Mouse (Mus musculus) forebrain, postnatal 0 days (tissue): ENCODE measurements around the gene Plin3. TPM values are rescaled to one million over a fixed set of nuclear protein-coding genes. Genes with fewer than 3 reads are reported as not detected.
A peak's percentile ranks its signal among the peaks of the same experiment; 100 is the strongest.

ENCODE experiments used
- ATAC-seq: fragments of 200-750 bp; cut with Nextera tagmentation; 2 replicates; pipeline ENCODE4 v1.8.0; 2017; ENCODE audit warnings: mild to moderate bottlenecking, moderate library complexity
- DNase-seq: peaks from one replicate; pipeline ENCODE4 v3.0.0-alpha.2; 2015
- H3K27ac ChIP-seq: fragments of 300-500 bp; sonication (generic); 2 replicates; pipeline ENCODE4 v1.5.1; 2014; ENCODE audit warnings: low read depth, mild to moderate bottlenecking, antibody characterized with exemption, low read length, moderate library complexity, mixed read lengths
- H3K27me3 ChIP-seq: fragments of 300-500 bp; sonication (generic); 2 replicates; pipeline ENCODE4 v1.6.1; 2014; ENCODE audit warnings: mild to moderate bottlenecking, low read length, mixed read lengths; ENCODE audit not compliant: insufficient read depth
- H3K36me3 ChIP-seq: fragments of 300-500 bp; sonication (generic); 2 replicates; pipeline ENCODE4 v1.6.1; 2014; ENCODE audit warnings: mild to moderate bottlenecking, moderate library complexity; ENCODE audit not compliant: insufficient read depth
- H3K4me1 ChIP-seq: fragments of 300-500 bp; sonication (generic); 2 replicates; pipeline ENCODE4 v1.6.1; 2014; ENCODE audit warnings: antibody characterized with exemption; ENCODE audit not compliant: insufficient read depth
- H3K4me2 ChIP-seq: fragments of 300-500 bp; sonication (generic); 2 replicates; pipeline ENCODE4 v1.6.1; 2014; ENCODE audit warnings: low read depth, mild to moderate bottlenecking, moderate library complexity
- H3K4me3 ChIP-seq: fragments of 300-500 bp; sonication (generic); 2 replicates; pipeline ENCODE4 v1.5.1; 2014; ENCODE audit warnings: low read depth, low read length, mixed read lengths
- H3K9ac ChIP-seq: fragments of 300-500 bp; sonication (generic); 2 replicates; pipeline ENCODE4 v1.6.1; 2014; ENCODE audit warnings: mild to moderate bottlenecking
- H3K9me3 ChIP-seq: fragments of 300-500 bp; sonication (generic); 2 replicates; pipeline ENCODE4 v1.6.1; 2016; ENCODE audit warnings: low read length
- CTCF ChIP-seq: sonication (generic); IDR thresholded peaks from 2 replicates; pipeline ENCODE4 v1.5.1; 2016; ENCODE audit warnings: antibody characterized with exemption, control low read depth, low read depth
- WGBS: fragments of 180-500 bp; shearing (Covaris S2); extraction: QIAGEN DNeasy Blood & Tissue Kit; methylation state at CpG from one replicate; pipeline ENCODE4 v1.1.7; 2014; 5-methylcytosine and 5-hydroxymethylcytosine counted together
- polyA plus RNA-seq: library from polyadenylated mRNA; unstranded; fragments of >200 nt; fragmentation: Nextera tagmentation; extraction: Ambion mirVana; gene quantifications from 2 replicates; pipeline ENCODE4 v1.2.1, GENCODE M21; 2015
- total RNA-seq: library from RNA; depleted of rRNA; stranded (reverse); fragments of >200 nt; gene quantifications from 2 replicates; pipeline ENCODE4 v1.2.3, GENCODE M21; 2014

Gene Plin3
- total and polyA plus RNA-seq, 2 experiments from 2014 or later = 8.5 to 13.9 TPM

- WGBS = 23% methylated on average over 26 of the region's 58 CpGs
- H3K27ac ChIP-seq = peak overlapping the region; percentile 82
- no peak for ATAC-seq
Observed at GRCm38 (mm10) chr17:56257181-56257894, 35.3 kb downstream of the Plin3 start.

GRCm38 (mm10) chr17:56256239-56256881 lies 36.3 kb downstream of the Plin3 start, which contains the start of gene Fem1a:
TSS of gene Fem1a (plus strand) at chr17:56256810.
- Histone ChIP-seq H3K4me1 (peaks cover 20% of the 10 kb centered on the region; the same call in 1 of the 2 replicates), H3K27ac (peak within 1 kb of the TSS; percentile 86), H3K9me3 (no peaks in the 10 kb centered on the region), H3K27me3 (no peaks in the 10 kb centered on the region), H3K4me3 (peak within 1 kb of the TSS; percentile 50), H3K36me3 (peaks cover 33% of the 10 kb centered on the region), H3K4me2 (peak within 1 kb of the TSS; percentile 91), H3K9ac (peak within 1 kb of the TSS; percentile 72)
- DNase-seq (peak; percentile 97), ATAC-seq (peak; percentile 89)
- WGBS = 0% methylated on average over 28 of the region's 28 CpGs
- TF ChIP-seq CTCF = no peak

More at GRCm38 (mm10) chr17:56257181-56257894, 35.3 kb downstream of the Plin3 start:
- peaks cover 42% of the 10 kb centered on the region for H3K36me3 ChIP-seq
- H3K4me3 ChIP-seq = peak overlapping the region; percentile 50
- H3K9ac ChIP-seq = peak overlapping the region; percentile 72
- no peaks in the 10 kb centered on the region for H3K27me3 ChIP-seq
- H3K9me3 ChIP-seq = no peaks in the 10 kb centered on the region
- peak overlapping the region; percentile 91 for H3K4me2 ChIP-seq
- peaks cover 20% of the 10 kb centered on the region; the same call in 1 of the 2 replicates for H3K4me1 ChIP-seq
- DNase-seq = no peak
- TF ChIP-seq CTCF = no peak

GRCm38 (mm10) chr17:56255863-56256238 lies 36.8 kb downstream of the Plin3 start:
- Histone ChIP-seq H3K36me3 (peaks cover 28% of the 10 kb centered on the region), H3K9me3 (no peaks in the 10 kb centered on the region), H3K9ac (peak overlapping the region; percentile 53), H3K27me3 (no peaks in the 10 kb centered on the region), H3K4me1 (peaks cover 22% of the 10 kb centered on the region), H3K27ac (peak overlapping the region; percentile 86), H3K4me3 (peak overlapping the region; percentile 50), H3K4me2 (peak overlapping the region; percentile 53)
- DNase-seq = peak; percentile 99
- ATAC-seq = peak; percentile 92
- under 1% methylated on average over 32 of the region's 32 CpGs for WGBS
- TF ChIP-seq CTCF = peak; percentile 95

DNA sequence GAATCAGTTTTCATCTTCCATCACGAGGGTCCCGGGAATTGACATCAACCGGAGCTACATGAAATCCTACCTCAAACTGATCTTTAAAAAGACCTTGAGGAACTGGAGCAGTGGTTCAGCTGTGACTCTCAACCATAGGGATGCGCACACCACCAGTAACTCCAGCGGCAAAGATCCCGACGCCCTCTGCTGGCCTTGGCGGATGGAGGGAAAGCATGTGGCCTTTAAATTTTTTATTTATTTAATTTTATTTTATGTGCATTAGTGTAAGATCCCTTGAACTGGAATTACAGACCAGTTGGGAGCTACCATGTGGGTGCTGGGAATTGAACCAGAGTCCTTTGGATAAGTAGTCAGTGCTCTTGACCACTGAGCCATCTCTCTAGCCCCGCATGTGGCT lies 37.2 kb downstream of the Plin3 start:
- H3K4me2 ChIP-seq = peak overlapping the region; percentile 42
- H3K27ac ChIP-seq = peak overlapping the region; percentile 76
- no peak overlapping the region; the same call in 1 of the 2 replicates for H3K4me3 ChIP-seq
- H3K9ac ChIP-seq = peak overlapping the region; percentile 22
- no peaks in the 10 kb centered on the region for H3K27me3 ChIP-seq
- no peaks in the 10 kb centered on the region for H3K9me3 ChIP-seq
- H3K36me3 ChIP-seq = peaks cover 24% of the 10 kb centered on the region
- DNase-seq (peak; percentile 77), ATAC-seq (peak; percentile 16)
- peaks cover 22% of the 10 kb centered on the region for H3K4me1 ChIP-seq
- TF ChIP-seq CTCF = no peak
- 16% methylated on average over 9 of the region's 9 CpGs for WGBS

DNA sequence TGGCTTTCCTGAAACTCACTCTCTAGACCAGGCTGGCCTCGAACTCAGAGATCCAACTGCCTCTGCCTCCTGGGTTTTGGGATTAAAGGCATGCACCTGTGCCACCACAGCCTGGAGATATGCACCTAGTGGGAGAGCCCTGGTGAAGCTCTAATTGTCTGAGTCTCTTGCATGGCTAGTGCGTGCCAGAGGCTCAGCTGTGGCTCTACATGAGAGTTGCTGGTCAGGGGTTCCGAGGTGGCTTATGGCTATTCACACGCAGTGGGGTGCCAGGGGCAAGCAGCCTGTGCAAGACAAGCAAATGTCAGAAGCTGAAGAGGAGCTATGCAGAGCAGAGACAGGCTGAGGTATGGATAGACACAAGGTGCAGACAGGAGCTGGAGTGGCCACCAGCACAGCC lies 38.0 kb downstream of the Plin3 start:
- DNase-seq (no peak), ATAC-seq (no peak)
- TF ChIP-seq CTCF = no peak
- H3K27ac ChIP-seq = peak overlapping the region; percentile 76
- peak overlapping the region; percentile 22; the same call in 1 of the 2 replicates for H3K9ac ChIP-seq
- peaks cover 20% of the 10 kb centered on the region for H3K4me1 ChIP-seq
- H3K9me3 ChIP-seq = no peaks in the 10 kb centered on the region
- H3K4me3 ChIP-seq = no peak overlapping the region
- no peaks in the 10 kb centered on the region for H3K27me3 ChIP-seq
- WGBS = 74% methylated on average over 4 of the region's 4 CpGs
- H3K4me2 ChIP-seq = no peak overlapping the region
- peaks cover 16% of the 10 kb centered on the region for H3K36me3 ChIP-seq

DNA sequence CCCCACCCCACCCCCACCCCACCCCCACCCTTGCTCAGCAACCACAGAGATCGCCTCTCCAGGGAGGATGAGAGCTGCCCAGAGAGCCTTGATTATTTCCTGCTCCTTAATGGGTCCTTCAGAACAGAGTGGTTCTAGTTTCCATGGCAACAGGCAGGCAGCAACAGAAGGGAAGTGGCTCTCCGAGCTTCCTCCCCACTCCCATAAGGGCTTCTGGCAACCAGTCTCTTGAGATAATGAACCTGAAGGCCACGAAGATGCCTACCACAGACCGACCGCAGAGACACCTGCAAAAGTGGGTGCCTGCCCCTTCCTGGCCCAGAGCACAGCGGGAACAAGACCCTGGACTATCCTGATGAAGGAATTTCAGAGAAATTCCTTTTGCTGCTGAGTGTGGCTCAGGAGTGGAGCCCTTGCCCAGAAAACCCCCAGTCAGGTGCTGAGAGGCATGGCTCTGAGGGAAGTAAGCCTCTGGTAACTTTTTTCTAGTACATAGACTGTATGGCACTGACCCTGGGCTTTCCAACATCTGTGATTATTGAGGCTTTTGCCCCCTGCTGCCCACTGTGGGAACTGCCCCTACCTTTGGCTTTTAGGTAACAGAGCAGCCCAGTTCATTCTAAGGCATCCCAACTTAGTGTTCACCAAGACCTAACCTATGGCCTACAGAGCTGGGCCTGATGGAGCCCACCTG lies 41.4 kb downstream of the Plin3 start:
- H3K36me3 ChIP-seq = no peaks in the 10 kb centered on the region
- H3K4me3 ChIP-seq = no peak overlapping the region
- no peak overlapping the region for H3K9ac ChIP-seq
- no peaks in the 10 kb centered on the region for H3K27me3 ChIP-seq
- H3K4me1 ChIP-seq = peaks cover 9% of the 10 kb centered on the region
- H3K4me2 ChIP-seq = peak overlapping the region; percentile 31
- H3K9me3 ChIP-seq = no peaks in the 10 kb centered on the region
- TF ChIP-seq CTCF = peak; percentile 72
- WGBS = 17% methylated on average over 6 of the region's 6 CpGs
- peak overlapping the region; percentile 83 for H3K27ac ChIP-seq
- ATAC-seq (peak; percentile 58), DNase-seq (peak; percentile 77)

DNA sequence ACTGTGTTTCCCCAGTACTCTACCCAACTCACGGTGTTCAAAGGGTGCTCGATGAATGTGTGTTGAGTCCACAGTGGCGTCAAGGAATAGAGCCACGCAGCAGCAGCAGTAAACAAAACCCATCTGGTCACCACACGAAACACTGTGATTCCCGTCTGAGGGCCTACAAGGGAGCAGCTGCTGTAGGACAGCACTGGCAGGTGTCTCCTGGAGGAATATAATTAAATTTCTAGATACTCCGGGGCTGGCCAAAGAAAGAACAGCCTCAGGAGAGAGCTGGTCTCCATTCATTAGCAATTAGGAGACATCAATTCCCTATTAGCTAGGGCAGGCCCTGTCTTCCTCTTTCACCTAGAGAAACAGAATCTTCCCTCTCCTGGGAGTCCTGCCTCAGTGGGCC lies 47.1 kb downstream of the Plin3 start:
- no peak overlapping the region for H3K4me2 ChIP-seq
- H3K9me3 ChIP-seq = no peaks in the 10 kb centered on the region
- H3K9ac ChIP-seq = no peak overlapping the region
- no peaks in the 10 kb centered on the region for H3K36me3 ChIP-seq
- peaks cover 4% of the 10 kb centered on the region; the same call in 1 of the 2 replicates for H3K4me1 ChIP-seq
- ATAC-seq = no peak
- no peaks in the 10 kb centered on the region for H3K27me3 ChIP-seq
- DNase-seq = no peak
- H3K4me3 ChIP-seq = no peak overlapping the region
- no peak overlapping the region for H3K27ac ChIP-seq
- 51% methylated on average over 7 of the region's 7 CpGs for WGBS
- TF ChIP-seq CTCF = no peak
